Mouse (Mus musculus): ENCODE measurements around the gene Bnip1. TPM values are rescaled to one million over a fixed set of nuclear protein-coding genes. Genes with fewer than 3 reads are reported as not detected.

Bnip1 gene
- polyA plus RNA-seq, 1 experiment from 2014 or later: 31.0 TPM

DNA sequence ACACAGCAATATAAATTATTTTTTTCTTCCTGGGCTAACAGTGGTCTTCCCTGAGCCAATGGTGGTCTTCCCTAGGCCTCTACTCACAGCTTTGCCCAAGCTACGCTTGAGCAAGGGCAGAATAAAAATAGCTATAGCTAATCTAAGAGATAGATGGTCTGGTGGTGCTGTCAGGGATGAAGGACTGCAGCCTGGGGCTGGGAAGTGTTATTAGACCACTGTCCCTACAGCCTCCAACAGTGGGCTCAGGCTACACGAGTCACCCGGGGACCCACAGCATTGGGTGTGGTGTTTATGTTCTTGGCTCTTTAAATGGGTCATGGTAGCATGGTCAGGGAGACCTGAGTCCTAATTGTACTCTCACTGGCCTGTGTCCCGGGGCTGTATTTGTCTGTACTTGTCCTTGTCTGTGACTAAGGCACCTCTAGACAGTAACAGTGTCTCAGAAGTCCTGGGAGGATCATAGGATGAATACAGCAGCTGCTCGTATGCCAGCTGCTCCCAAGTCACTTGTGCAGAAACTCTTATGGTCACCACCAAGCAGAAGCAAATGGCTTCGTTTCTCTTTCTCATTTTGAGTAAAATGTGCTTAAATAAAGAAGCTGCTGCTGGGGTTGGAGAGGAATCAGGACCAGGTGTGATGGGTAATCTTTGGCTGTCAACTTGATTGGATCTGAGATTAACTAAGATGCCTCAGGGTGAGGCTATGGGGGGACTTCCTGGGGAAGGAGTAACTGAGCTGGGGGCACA is 16.7 kb downstream of the Bnip1 start:
- H3K27ac ChIP-seq: no peak overlapping the region
- H3K9me3 ChIP-seq (replicated peaks): no peaks in the 10 kb centered on the region
- no peak overlapping the region for H3K4me3 ChIP-seq
- no peaks in the 10 kb centered on the region for H3K4me1 ChIP-seq
- H3K36me3 ChIP-seq: peaks cover 9% of the 10 kb centered on the region
- no peak overlapping the region for H3K4me2 ChIP-seq
- peaks cover 19% of the 10 kb centered on the region for H3K27me3 ChIP-seq (replicated peaks)
- 59% methylated on average over 6 of the region's 6 CpGs for WGBS (ENCODE audit: insufficient replicate concordance)
- ATAC-seq: no peak
- no peak overlapping the region for H3K9ac ChIP-seq

DNA sequence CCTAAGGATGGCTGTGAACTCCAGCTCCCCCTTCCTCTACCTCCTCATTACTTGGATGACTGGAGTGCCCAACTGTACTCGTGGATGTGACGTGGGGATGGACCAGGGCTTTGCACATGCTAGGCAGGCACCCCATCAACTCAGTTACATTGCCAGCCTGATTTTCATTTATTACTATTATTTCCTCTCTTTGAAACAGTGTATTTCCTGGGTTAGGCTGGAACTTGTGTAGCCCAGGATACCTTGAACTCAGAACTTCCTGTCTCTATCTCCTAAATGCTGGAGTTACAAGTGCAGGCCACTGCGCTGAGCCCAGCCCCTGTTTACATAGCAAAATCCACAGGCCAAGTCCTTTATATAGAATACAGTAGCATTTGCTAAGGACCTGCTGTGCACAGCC is 22.0 kb downstream of the Bnip1 start:
- Histone ChIP-seq H3K9ac (no peak overlapping the region), H3K9me3 (replicated peaks) (no peaks in the 10 kb centered on the region), H3K27ac (no peak overlapping the region), H3K4me3 (no peak overlapping the region), H3K27me3 (replicated peaks) (peaks cover 9% of the 10 kb centered on the region; the same call in 1 of the 2 replicates), H3K36me3 (no peaks in the 10 kb centered on the region), H3K4me1 (no peaks in the 10 kb centered on the region), H3K4me2 (no peak overlapping the region)
- no peak for ATAC-seq
- 77% methylated on average over 3 of the region's 3 CpGs for WGBS (ENCODE audit: insufficient replicate concordance)

DNA sequence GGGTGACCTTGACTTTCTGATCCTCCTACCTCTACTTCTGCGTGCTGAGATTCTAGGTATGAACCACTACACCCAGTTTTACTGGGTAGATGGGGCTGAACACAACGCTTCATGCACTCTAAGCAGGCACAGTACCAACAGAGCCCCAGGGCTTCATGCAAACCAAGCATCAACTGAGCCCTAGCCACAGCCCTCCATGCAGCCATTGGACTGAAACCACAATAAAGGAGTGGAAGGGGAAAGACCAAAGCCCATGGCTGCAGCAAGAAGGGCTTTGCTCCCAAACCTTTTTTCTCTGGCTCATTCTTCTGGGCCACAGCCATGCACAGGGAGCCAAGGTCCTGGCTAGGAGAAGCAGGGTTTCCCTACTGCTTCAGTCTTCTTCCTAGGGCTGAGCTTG is 31.7 kb downstream of the Bnip1 start:
- H3K27ac ChIP-seq: no peak overlapping the region
- no peak for ATAC-seq
- no peaks in the 10 kb centered on the region for H3K36me3 ChIP-seq
- no peaks in the 10 kb centered on the region for H3K4me1 ChIP-seq
- 40% methylated on average over 2 of the region's 2 CpGs for WGBS (ENCODE audit: insufficient replicate concordance)
- peaks cover 47% of the 10 kb centered on the region for H3K27me3 ChIP-seq (replicated peaks)
- no peak overlapping the region for H3K4me3 ChIP-seq
- H3K9ac ChIP-seq: no peak overlapping the region
- no peak overlapping the region for H3K4me2 ChIP-seq
- H3K9me3 ChIP-seq (replicated peaks): no peaks in the 10 kb centered on the region

DNA sequence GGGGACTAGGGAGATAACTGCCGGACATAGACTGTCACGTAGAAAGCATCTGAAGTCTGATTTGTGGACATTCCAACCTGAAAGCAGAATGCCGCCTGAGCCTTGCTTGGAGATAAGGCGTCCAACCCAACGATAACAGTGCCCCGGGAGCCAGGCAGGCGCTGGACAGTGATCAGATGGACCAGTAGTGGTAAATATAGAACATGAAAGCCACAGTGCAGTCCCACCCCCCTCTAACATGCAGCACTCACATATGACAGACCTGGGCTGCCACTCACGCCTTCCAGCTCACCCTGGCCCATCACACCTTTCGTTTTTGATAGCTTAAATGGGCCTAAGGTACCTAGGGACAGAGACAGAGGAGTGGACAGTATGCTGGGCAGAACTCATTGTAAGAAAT is 32.6 kb downstream of the Bnip1 start:
- Histone ChIP-seq H3K9me3 (replicated peaks) (no peaks in the 10 kb centered on the region), H3K27ac (no peak overlapping the region), H3K4me3 (no peak overlapping the region), H3K27me3 (replicated peaks) (peaks cover 55% of the 10 kb centered on the region), H3K4me2 (no peak overlapping the region), H3K4me1 (no peaks in the 10 kb centered on the region), H3K36me3 (no peaks in the 10 kb centered on the region), H3K9ac (no peak overlapping the region)
- no peak for ATAC-seq
- 57% methylated on average over 9 of the region's 9 CpGs for WGBS (ENCODE audit: insufficient replicate concordance)

DNA sequence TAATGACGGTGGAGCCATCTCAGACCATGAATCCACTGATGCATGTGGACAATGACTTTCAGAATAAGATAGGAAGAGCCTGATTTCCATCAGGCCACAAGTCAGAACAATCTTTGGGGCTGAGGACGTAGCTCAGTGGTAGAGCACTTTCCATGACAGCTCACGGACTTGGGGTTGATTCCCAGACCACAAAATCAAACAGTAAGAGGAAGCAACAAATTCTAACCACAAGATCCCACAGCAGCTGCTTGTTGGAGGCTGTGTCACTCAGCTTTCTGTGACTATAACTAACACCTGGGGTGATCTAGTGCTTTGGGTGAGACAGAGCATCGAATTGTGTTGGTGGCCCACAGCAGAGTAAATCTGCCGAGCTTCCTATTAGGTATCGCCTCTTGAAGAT is 35.9 kb downstream of the Bnip1 start:
- Histone ChIP-seq H3K9ac (no peak overlapping the region), H3K9me3 (replicated peaks) (no peaks in the 10 kb centered on the region), H3K27ac (no peak overlapping the region), H3K36me3 (no peaks in the 10 kb centered on the region), H3K27me3 (replicated peaks) (peaks cover 49% of the 10 kb centered on the region), H3K4me3 (no peak overlapping the region), H3K4me2 (no peak overlapping the region), H3K4me1 (no peaks in the 10 kb centered on the region)
- 43% methylated on average over 6 of the region's 6 CpGs for WGBS (ENCODE audit: insufficient replicate concordance)
- ATAC-seq: no peak

DNA sequence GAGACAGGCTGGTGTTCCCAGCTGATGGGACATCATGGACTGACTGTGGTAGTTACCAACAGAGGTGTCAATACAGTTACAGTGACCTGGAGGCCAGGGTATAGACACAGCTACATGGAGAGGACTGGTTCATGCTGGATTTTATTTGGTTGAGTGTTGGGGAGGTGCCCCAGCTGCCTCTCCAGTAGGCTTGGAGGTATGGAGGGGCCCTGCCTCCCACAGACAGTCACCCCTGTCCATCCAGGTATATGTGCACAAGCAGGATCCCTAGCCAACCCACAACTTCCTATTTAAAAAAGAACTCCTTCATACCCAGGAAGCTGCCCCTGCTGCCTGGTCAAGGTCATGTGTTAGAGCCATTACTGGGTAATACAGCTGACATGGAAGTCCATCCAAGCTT is 36.9 kb downstream of the Bnip1 start:
- no peak for ATAC-seq
- Histone ChIP-seq H3K4me1 (no peaks in the 10 kb centered on the region), H3K27me3 (replicated peaks) (peaks cover 39% of the 10 kb centered on the region), H3K36me3 (no peaks in the 10 kb centered on the region), H3K27ac (no peak overlapping the region), H3K9ac (no peak overlapping the region), H3K9me3 (replicated peaks) (no peaks in the 10 kb centered on the region), H3K4me3 (no peak overlapping the region), H3K4me2 (no peak overlapping the region)

DNA sequence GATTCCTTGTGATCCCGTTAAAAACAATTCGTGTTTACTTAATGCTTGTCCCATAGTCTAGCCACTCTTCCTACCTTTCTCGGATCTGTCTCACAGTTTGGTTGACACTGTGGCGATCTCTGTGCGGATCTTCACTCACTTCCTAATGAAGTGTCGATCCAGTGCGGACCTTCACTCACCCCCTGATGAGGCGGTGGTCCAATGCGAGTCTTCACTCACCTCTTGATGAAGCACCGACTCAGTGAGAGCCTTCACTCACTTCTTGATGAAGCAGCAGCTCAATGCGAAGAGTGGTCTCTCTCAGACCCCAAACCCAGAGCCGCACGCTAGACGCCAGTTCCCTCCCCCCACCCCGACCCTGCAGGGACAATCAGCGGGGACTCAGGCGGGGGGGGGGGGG is 45.3 kb downstream of the Bnip1 start:
- no peak overlapping the region for H3K9ac ChIP-seq
- H3K27me3 ChIP-seq (replicated peaks): peaks cover 42% of the 10 kb centered on the region
- no peaks in the 10 kb centered on the region for H3K36me3 ChIP-seq
- H3K9me3 ChIP-seq (replicated peaks): no peaks in the 10 kb centered on the region
- ATAC-seq: no peak
- no peak overlapping the region for H3K4me2 ChIP-seq
- WGBS (ENCODE audit: insufficient replicate concordance): 48% methylated on average over 15 of the region's 17 CpGs
- H3K27ac ChIP-seq: no peak overlapping the region
- no peak overlapping the region for H3K4me3 ChIP-seq
- H3K4me1 ChIP-seq: no peaks in the 10 kb centered on the region

DNA sequence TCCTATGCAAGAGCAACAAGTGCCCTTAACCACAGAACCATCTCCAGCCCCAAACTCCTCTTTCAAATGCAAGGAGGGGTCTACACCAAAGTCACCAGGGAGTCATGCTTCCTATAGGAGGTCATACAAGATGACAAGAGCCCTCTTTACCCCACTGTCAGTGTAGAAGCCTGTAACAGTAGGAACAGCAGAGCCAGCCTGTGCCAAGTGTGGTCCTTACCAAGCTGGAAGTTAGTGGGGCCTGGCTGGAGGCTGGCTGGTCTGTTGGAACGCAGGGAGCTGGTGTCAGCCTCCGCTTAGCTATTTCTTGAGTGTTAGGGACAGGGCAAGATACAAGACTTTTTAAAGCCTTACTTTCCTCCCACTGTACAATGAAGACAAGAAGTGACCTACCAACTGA is 52.9 kb downstream of the Bnip1 start:
- WGBS (ENCODE audit: insufficient replicate concordance): 63% methylated on average over 2 of the region's 2 CpGs
- Histone ChIP-seq H3K4me1 (no peaks in the 10 kb centered on the region), H3K4me3 (no peak overlapping the region), H3K9ac (no peak overlapping the region), H3K27me3 (replicated peaks) (peaks cover 84% of the 10 kb centered on the region), H3K9me3 (replicated peaks) (no peaks in the 10 kb centered on the region), H3K27ac (no peak overlapping the region), H3K36me3 (no peaks in the 10 kb centered on the region), H3K4me2 (no peak overlapping the region)
- no peak for ATAC-seq

DNA sequence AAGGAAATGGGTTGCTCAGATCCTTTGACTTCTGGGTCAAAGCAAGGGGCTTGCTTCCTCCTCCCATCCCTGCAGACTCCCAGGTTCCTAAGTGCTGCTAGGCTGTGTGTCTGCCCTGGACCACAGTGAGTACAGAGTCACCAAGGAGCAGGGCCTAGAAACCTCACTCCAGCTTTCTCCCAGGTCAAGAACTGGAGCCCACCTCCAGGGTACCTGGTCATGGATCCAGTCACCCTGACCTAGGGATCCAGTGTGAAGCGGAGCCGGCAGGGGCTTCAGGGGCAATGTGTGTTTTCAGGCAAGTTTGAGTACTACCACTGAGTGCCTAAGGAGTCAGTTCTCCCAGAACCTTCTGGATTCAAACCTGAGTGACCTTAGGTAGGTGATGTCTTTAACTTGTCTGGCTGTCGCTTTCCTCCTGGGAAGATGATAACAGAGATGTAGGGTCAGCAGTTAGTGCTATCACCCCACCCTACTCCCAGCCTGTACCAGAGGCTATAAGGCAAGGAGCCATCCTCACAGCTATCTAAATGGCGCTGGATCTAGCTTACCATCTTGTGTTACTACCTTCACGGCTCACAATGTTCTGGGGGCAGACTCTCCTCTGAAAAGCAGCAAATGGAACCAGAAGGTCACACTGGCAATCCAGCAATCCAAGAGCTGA is 53.6 kb downstream of the Bnip1 start:
- H3K4me1 ChIP-seq: no peaks in the 10 kb centered on the region
- 59% methylated on average over 5 of the region's 5 CpGs for WGBS (ENCODE audit: insufficient replicate concordance)
- H3K4me2 ChIP-seq: no peak overlapping the region
- H3K27me3 ChIP-seq (replicated peaks): peaks cover 84% of the 10 kb centered on the region
- ATAC-seq: no peak
- H3K4me3 ChIP-seq: no peak overlapping the region
- no peak overlapping the region for H3K9ac ChIP-seq
- H3K9me3 ChIP-seq (replicated peaks): no peaks in the 10 kb centered on the region
- no peaks in the 10 kb centered on the region for H3K36me3 ChIP-seq
- H3K27ac ChIP-seq: no peak overlapping the region

DNA sequence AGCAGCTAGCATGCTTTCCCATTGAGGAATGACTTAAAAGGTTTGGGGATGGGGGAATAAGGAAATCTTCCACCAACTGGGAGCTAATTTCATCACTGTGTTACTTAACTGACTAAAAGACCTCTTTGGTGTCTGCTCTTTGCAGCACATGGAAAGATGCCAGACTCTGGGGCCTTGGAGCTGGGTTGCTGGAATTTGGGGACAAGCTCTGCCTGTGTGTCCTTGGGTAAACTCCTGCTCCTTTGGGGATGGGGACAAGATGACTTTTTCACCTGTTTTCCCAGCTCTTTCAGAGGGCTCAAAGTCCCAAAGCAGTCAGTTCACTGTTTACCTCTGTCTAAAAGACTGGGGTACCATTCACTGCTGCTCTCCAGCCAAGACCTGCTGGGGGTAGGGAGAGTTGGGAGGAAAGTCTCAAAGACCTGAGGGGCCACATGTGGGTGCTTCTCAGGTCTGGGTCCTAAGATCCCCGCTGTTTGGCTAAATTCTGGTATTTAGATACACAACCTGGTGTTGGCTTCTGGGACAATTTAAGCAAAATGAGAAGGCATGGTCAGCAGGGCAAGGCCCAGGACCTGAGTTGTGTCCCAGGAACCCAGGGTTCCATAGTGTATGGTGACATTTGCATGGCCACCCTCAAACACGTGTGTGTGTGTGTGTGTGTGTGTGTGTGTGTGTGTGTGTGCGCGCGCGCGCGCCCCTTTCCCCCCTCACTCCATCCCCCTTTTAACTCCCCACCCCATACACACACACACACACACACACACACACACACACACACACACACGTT is 54.3 kb downstream of the Bnip1 start:
- H3K27ac ChIP-seq: no peak overlapping the region
- no peaks in the 10 kb centered on the region for H3K9me3 ChIP-seq (replicated peaks)
- 66% methylated on average over 9 of the region's 9 CpGs for WGBS (ENCODE audit: insufficient replicate concordance)
- no peak for ATAC-seq
- H3K4me1 ChIP-seq: no peaks in the 10 kb centered on the region
- no peaks in the 10 kb centered on the region for H3K36me3 ChIP-seq
- no peak overlapping the region for H3K9ac ChIP-seq
- no peak overlapping the region for H3K4me3 ChIP-seq
- H3K27me3 ChIP-seq (replicated peaks): peaks cover 84% of the 10 kb centered on the region
- no peak overlapping the region for H3K4me2 ChIP-seq

DNA sequence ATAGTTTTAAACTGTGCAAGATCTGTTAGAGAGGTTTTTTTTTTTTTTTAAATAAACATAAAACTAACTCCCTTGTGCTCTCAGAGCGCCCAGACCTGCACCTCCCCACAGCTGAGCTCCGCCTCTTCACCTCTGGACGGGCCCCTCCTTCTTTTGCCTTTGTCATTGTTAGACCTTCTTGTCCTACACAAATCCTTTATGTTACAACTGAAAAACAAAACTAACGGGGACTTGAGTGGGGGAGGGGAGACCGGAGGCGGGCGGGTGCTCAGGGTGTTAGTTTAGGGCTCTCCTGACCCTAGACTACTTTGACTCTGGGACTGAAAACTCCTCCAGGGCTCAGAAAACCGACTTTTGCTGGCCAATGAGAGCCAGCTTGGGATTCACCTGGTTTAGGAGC is 55.1 kb downstream of the Bnip1 start:
- no peak for ATAC-seq
- Histone ChIP-seq H3K27ac (no peak overlapping the region), H3K4me3 (no peak overlapping the region), H3K9ac (no peak overlapping the region), H3K9me3 (replicated peaks) (no peaks in the 10 kb centered on the region), H3K36me3 (no peaks in the 10 kb centered on the region), H3K27me3 (replicated peaks) (peaks cover 92% of the 10 kb centered on the region), H3K4me2 (no peak overlapping the region), H3K4me1 (no peaks in the 10 kb centered on the region)
- 30% methylated on average over 8 of the region's 8 CpGs for WGBS (ENCODE audit: insufficient replicate concordance)

DNA sequence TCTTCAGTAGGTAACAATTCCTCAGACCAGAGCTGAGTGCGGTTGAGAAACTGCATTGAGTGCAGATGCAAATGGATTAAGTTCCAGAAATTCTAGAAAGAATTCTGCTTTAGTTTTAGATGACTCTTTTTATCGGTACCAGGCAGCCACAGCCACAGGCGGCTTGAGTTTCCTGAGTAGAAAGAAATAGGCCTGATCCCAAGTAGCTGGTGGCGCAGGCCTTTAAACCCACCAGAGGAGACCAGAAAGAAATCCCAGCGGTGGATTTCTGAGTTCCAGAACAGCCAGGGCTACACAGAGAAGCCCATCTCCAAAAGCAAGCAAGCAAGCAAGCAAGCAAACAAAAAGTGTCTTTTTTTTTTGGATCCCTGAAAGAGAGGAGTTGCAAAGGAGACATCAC is 55.5 kb downstream of the Bnip1 start:
- no peak overlapping the region for H3K4me2 ChIP-seq
- peaks cover 96% of the 10 kb centered on the region for H3K27me3 ChIP-seq (replicated peaks)

More for the DNA sequence above, 55.5 kb downstream of the Bnip1 start:
- Histone ChIP-seq H3K36me3 (no peaks in the 10 kb centered on the region), H3K9ac (no peak overlapping the region), H3K4me3 (no peak overlapping the region), H3K27ac (no peak overlapping the region), H3K4me1 (no peaks in the 10 kb centered on the region), H3K9me3 (replicated peaks) (no peaks in the 10 kb centered on the region)
- ATAC-seq: no peak
- 21% methylated on average over 5 of the region's 5 CpGs for WGBS (ENCODE audit: insufficient replicate concordance)
